Mouse (Mus musculus) yolk sac, embryonic 10.5 days (tissue): ENCODE measurements around the gene Nexn.
A peak's percentile ranks its signal among the peaks of the same experiment; 100 is the strongest.

Experiments
- DNase-seq: peaks from one replicate; pipeline ENCODE4 v3.0.0-alpha.2; 2017; ENCODE audit warnings: low spot score

Nexn gene

DNA sequence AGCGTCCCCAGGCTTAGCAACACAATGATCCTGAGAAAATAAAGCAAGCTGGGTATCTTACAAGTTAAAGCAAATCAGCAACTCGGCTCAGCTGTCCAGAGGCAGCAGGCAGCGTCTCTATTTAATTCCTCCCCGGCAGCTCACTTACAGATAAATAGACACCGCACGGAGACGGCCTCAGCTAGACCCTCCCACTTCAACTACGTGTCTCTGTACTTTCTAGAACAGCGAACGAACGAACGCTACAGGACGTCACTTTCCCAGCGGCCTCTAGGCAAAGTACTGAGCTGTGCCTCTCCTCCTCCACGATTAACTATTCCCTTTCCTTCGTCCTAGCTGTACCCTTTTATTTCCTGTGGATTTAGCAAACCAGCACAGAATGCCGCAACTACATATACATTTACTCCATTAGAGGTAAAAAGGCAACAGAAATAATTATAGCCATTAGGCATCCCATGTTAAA, 72.5 kb downstream of the Nexn start:
- peak; percentile 89 for DNase-seq

- no peak for DNase-seq
Measured at GRCm38 (mm10) chr3:152193177-152193576, 73.0 kb downstream of the Nexn start.

GRCm38 (mm10) chr3:152192238-152192931, 73.8 kb downstream of the Nexn start:
- DNase-seq: peak; percentile 38

DNA sequence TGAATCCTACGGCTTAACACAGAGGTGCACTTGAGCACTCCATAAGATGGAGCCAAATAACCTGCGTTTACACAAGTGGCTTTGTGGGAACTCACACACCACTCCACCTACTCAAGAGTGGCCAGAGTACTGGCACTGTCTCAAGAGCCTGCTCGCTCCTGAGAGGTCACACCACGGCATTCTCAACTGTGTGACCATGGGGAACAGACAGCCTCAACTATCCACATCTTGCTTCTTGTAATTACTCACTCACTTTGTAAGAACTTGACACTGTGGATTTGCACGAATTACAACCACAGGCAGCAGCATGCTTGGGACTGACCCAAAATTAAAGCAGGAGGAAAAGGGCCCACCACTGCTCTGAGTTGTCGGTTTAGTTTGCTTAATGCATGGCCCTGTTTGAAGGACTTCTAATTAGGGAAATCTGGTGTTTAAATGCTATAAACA, 74.3 kb downstream of the Nexn start:
- no peak for DNase-seq

GRCm38 (mm10) chr3:152190679-152191477, 75.3 kb downstream of the Nexn start:
- DNase-seq: no peak

- DNase-seq: no peak
Measured at GRCm38 (mm10) chr3:152189306-152189705, 76.8 kb downstream of the Nexn start.
